8 mouse cellular contexts compared by ENCODE assay signal in genomic region chr16:31934550-31935010, GRCm38 (mm10). TPM values are rescaled to one million over a fixed set of nuclear protein-coding genes. Genes with fewer than 3 reads are reported as not detected.
DNase-seq lines count a peak whose midpoint lies in the region; ATAC-seq lines count a peak whose summit lies in the region.

No protein-coding gene starts in this region.

- DNase-seq in cerebellum, adult 8-10 months = peak; percentile 49
- DNase-seq in cerebellum, adult 9-11 months = no peak
- peak; percentile 31 for DNase-seq in retina, embryonic 14.5 days (ENCODE audit: low spot score)
- DNase-seq in retina, postnatal 1 day = no peak
- DNase-seq in spleen, postnatal 14 days (ENCODE audit: low spot score in 2 of 2) = no peak
- DNase-seq in gastrocnemius, postnatal 14 days = no peak

- peaks cover 20% of the 10 kb centered on the region for H3K4me1 ChIP-seq in liver, embryonic 12.5 days
- H3K4me1 ChIP-seq in stomach, embryonic 16.5 days (ENCODE audit: control insufficient read depth, insufficient read depth, low read length) = peaks cover 19% of the 10 kb centered on the region

- ATAC-seq in liver, embryonic 12.5 days = no peak
- ATAC-seq in stomach, embryonic 16.5 days (ENCODE audit: insufficient read depth, low FRiP score) = no peak

- peaks cover 84% of the 10 kb centered on the region for H3K27me3 ChIP-seq in liver, embryonic 12.5 days (replicated peaks)
- H3K27me3 ChIP-seq in stomach, embryonic 16.5 days (ENCODE audit: control insufficient read depth, insufficient read depth, low read length) = peaks cover 26% of the 10 kb centered on the region; the same call in 1 of the 2 replicates

- intact Hi-C loops in gastrocnemius, postnatal 14 days (cut with DNase I; ENCODE audit: low total_unique reads) = no loop called here

- H3K9me3 ChIP-seq in liver, embryonic 12.5 days (replicated peaks) = peaks cover 4% of the 10 kb centered on the region; the same call in 1 of the 2 replicates
- no peaks in the 10 kb centered on the region for H3K9me3 ChIP-seq in stomach, embryonic 16.5 days (replicated peaks; ENCODE audit: control insufficient read depth, low read length)

- H3K27ac ChIP-seq in liver, embryonic 12.5 days = no peak overlapping the region
- H3K27ac ChIP-seq in stomach, embryonic 16.5 days (ENCODE audit: low read length) = no peak overlapping the region

- H3K4me3 ChIP-seq in liver, embryonic 12.5 days = no peak overlapping the region
- peak overlapping the region; percentile 29; the same call in 1 of the 2 replicates for H3K4me3 ChIP-seq in stomach, embryonic 16.5 days (replicated peaks; ENCODE audit: low read length)

- H3K36me3 ChIP-seq in liver, embryonic 12.5 days = no peaks in the 10 kb centered on the region
- no peaks in the 10 kb centered on the region for H3K36me3 ChIP-seq in stomach, embryonic 16.5 days (ENCODE audit: control insufficient read depth, insufficient read depth, low read length)

- peak overlapping the region; percentile 52 for H3K4me2 ChIP-seq in liver, embryonic 12.5 days
- H3K4me2 ChIP-seq in stomach, embryonic 16.5 days (ENCODE audit: low read depth, low read length) = peak overlapping the region; percentile 73

- WGBS in liver, embryonic 12.5 days (ENCODE audit: insufficient replicate concordance) = 26% methylated on average over 13 of the region's 13 CpGs
- WGBS in stomach, embryonic 16.5 days = 28% methylated on average over 13 of the region's 13 CpGs

- H3K9ac ChIP-seq in liver, embryonic 12.5 days = no peak overlapping the region
- peak overlapping the region; percentile 55; the same call in 1 of the 2 replicates for H3K9ac ChIP-seq in stomach, embryonic 16.5 days (ENCODE audit: low read length)

RNA-seq across cellular contexts. Expression of gene Pigz, which starts 0.9 kb away (rescaled TPM):
- polyA plus RNA-seq in liver, embryonic 12.5 days (2016; fragmentation: Nextera tagmentation; extraction: Ambion mirVana) = 0.59 and 0.68 TPM in 2 replicates
- 0.96 and 1.5 TPM in 2 replicates for polyA plus RNA-seq in stomach, embryonic 16.5 days (2015; fragmentation: Nextera tagmentation; extraction: Ambion mirVana)
- 1 to 10 TPM; 1.8 to 4.7 TPM for total RNA-seq in gastrocnemius, postnatal 14 days (2021)

RNA-seq across cellular contexts. Expression of gene 0610012G03Rik, which starts 13.7 kb away (rescaled TPM):
- 54.2 and 57.3 TPM in 2 replicates for polyA plus RNA-seq in liver, embryonic 12.5 days (2016; fragmentation: Nextera tagmentation; extraction: Ambion mirVana)
- 81.6 and 84.9 TPM in 2 replicates for polyA plus RNA-seq in stomach, embryonic 16.5 days (2015; fragmentation: Nextera tagmentation; extraction: Ambion mirVana)
- 10 to 100 TPM; 43.1 to 43.3 TPM for total RNA-seq in gastrocnemius, postnatal 14 days (2021)

RNA-seq across cellular contexts. Expression of gene Ncbp2, which starts 13.7 kb away (rescaled TPM):
- polyA plus RNA-seq in liver, embryonic 12.5 days (2016; fragmentation: Nextera tagmentation; extraction: Ambion mirVana) = 57.0 and 57.2 TPM in 2 replicates
- 89.5 and 97.9 TPM in 2 replicates for polyA plus RNA-seq in stomach, embryonic 16.5 days (2015; fragmentation: Nextera tagmentation; extraction: Ambion mirVana)
- 10 to 100 TPM; 16.3 to 20.6 TPM for total RNA-seq in gastrocnemius, postnatal 14 days (2021)

RNA-seq across cellular contexts. Expression of gene Meltf, which starts 56.0 kb away (rescaled TPM):
- 0.30 and 0.36 TPM in 2 replicates for polyA plus RNA-seq in liver, embryonic 12.5 days (2016; fragmentation: Nextera tagmentation; extraction: Ambion mirVana)
- polyA plus RNA-seq in stomach, embryonic 16.5 days (2015; fragmentation: Nextera tagmentation; extraction: Ambion mirVana) = 4.8 and 6.1 TPM in 2 replicates
- under 1 TPM in 1 of 2 experiments, not detected in 1; 0.04 TPM for total RNA-seq in gastrocnemius, postnatal 14 days (2021)

Comparison
In these comparisons a context has a peak if more than half of its experiments do, and no peak if none do; other contexts are left out.
1. DNase-seq: peak in cerebellum, adult 8-10 months (single experiment) and retina, embryonic 14.5 days (single experiment); none in cerebellum, adult 9-11 months (single experiment), retina, postnatal 1 day (single experiment), spleen, postnatal 14 days (0 of 2) and gastrocnemius, postnatal 14 days (single experiment).